Mouse (Mus musculus) neutrophil, adult 5-6 weeks (primary cell): ENCODE measurements around the gene 2310022A10Rik. TPM values are rescaled to one million over a fixed set of nuclear protein-coding genes. Genes with fewer than 3 reads are reported as not detected.
"Not testable (repeated sequence)": the region's sequence is repeated elsewhere in the genome, so short reads cannot be mapped to it uniquely, and the experiment has no call there.

Source experiments
- ATAC-seq: fragments of 151-379, 151-347 bp; 2 replicates; pipeline ENCODE4 v1.8.0; 2017; ENCODE audit warnings: mild to moderate bottlenecking, moderate TSS enrichment; ENCODE audit not compliant: insufficient number of reproducible peaks, poor library complexity, low FRiP score, severe bottlenecking; ENCODE audit errors: extremely low read depth
- total RNA-seq: library from RNA; stranded (forward); fragments of 200-1000 nt; gene quantifications from 2 replicates; pipeline ENCODE4 v1.2.3, GENCODE M21; 2017

2310022A10Rik gene
- total RNA-seq, 1 experiment from 2014 or later: 8.7 TPM

- ATAC-seq: no peak
Observed at GRCm38 (mm10) chr7:27606481-27607254, 53.6 kb downstream of the 2310022A10Rik start.

GRCm38 (mm10) chr7:27607580-27607979 is 54.5 kb downstream of the 2310022A10Rik start:
- ATAC-seq: no peak

- ATAC-seq: no peak
Observed at GRCm38 (mm10) chr7:27608130-27608529, 55.1 kb downstream of the 2310022A10Rik start.

- ATAC-seq: no peak
Observed at GRCm38 (mm10) chr7:27609285-27609684, 56.3 kb downstream of the 2310022A10Rik start.

GRCm38 (mm10) chr7:27609688-27610087 is 56.7 kb downstream of the 2310022A10Rik start:
- ATAC-seq: no peak

GRCm38 (mm10) chr7:27610370-27610769 is 57.3 kb downstream of the 2310022A10Rik start:
- no peak for ATAC-seq

GRCm38 (mm10) chr7:27610871-27611270 is 57.8 kb downstream of the 2310022A10Rik start:
- no peak for ATAC-seq

- ATAC-seq: no peak
Observed at GRCm38 (mm10) chr7:27612940-27613339, 59.9 kb downstream of the 2310022A10Rik start.

GRCm38 (mm10) chr7:27613751-27614499 is 60.9 kb downstream of the 2310022A10Rik start:
- ATAC-seq: no peak

GRCm38 (mm10) chr7:27621028-27621427 is 68.0 kb downstream of the 2310022A10Rik start:
- no peak for ATAC-seq

GRCm38 (mm10) chr7:27622234-27622633 is 69.2 kb downstream of the 2310022A10Rik start:
- ATAC-seq: no peak

GRCm38 (mm10) chr7:27624967-27625366 is 71.9 kb downstream of the 2310022A10Rik start:
- no peak for ATAC-seq

GRCm38 (mm10) chr7:27627707-27628106 is 74.7 kb downstream of the 2310022A10Rik start:
- ATAC-seq: no peak

GRCm38 (mm10) chr7:27628190-27628589 is 75.2 kb downstream of the 2310022A10Rik start:
- no peak for ATAC-seq

GRCm38 (mm10) chr7:27628816-27629215 is 75.8 kb downstream of the 2310022A10Rik start:
- ATAC-seq: not testable (repeated sequence)

GRCm38 (mm10) chr7:27631439-27631838 is 78.4 kb downstream of the 2310022A10Rik start:
- no peak for ATAC-seq
